Mouse (Mus musculus): ENCODE results near the gene Fam120a.

The Fam120a gene

GRCm38 (mm10) chr13:48967956-48968749 lies at the start of gene Fam120a:
Gene Fam120a (minus strand): TSS chr13:48968017.
- WGBS, result under 1% methylated on average over 105 of the region's 116 CpGs

DNA sequence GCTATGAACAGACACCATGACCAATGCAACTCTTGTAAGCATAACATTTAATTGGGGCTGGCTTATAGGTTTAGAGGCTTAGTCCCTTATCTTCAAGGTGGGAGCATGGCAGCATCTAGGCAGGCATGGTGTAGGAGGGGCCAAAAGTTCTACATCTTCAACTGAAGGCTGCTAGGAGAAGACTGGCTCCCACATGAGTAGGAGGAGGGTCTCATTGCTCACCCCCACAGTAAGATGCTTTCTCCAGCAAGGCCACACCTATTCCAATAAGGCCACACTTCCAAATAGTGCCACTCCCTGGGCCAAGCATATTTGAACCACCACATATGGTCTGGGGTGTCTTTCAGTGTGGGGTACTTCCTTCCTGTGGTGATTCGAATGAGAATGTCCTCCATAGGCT lies 49.6 kb upstream of the Fam120a start:
- WGBS, result 100% methylated on average over 1 of the region's 1 CpGs

DNA sequence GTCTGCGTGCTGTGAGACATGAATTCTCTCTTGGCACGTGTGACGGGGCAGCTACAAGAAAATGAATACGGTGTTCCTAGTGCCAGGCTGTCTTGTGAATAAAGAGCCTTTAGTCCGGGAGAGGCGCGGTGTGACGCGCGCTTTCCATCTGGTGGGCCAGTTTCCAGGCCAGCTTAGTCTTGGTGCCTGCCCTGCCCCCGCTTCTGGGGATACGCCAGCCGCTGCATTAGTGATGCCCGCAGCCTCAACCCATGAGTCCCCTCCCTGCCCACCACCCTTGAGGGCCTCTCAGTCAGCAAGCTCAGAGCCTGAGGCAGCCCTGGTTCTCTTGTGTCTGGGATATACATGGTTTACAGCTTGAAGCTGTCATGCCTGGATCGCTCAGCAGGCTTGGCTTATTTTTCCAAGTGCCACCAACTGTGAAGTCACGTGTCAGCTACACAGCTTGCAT lies 48.5 kb upstream of the Fam120a start:
- 3% methylated on average over 16 of the region's 16 CpGs for WGBS

GRCm38 (mm10) chr13:49015366-49016306 lies 47.8 kb upstream of the Fam120a start:
- 15% methylated on average over 30 of the region's 30 CpGs for WGBS

DNA sequence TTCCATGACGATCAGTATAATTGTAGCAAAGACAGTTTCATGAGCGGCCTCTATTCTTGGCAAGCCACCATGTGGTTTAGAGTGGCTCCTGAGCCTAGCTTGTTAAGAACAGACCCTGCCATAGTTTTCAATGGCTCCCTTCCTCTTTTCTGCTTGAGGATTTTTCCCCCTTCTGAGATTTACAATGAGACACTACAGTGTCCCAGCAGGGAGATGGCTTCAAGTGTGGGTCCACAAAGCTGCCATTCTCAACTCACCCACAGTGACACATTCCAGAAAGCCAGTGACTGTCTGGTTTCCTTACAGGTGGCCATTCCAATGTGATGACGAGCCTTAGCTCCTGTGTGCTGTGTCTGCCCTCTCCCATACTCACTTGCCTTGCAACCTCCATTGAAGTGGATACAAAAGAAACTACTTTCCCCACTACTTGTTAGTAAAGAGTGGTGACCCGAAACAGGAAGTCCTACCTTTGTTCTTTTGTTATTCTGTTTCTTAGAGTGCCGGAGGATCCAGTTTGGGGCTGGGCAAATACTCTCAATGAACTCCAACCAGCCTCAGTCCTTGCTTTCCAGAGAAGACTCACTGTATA lies 45.5 kb upstream of the Fam120a start:
- 67% methylated on average over 5 of the region's 5 CpGs for WGBS

GRCm38 (mm10) chr13:49001691-49002090 lies 33.9 kb upstream of the Fam120a start:
- 34% methylated on average over 3 of the region's 3 CpGs for WGBS

DNA sequence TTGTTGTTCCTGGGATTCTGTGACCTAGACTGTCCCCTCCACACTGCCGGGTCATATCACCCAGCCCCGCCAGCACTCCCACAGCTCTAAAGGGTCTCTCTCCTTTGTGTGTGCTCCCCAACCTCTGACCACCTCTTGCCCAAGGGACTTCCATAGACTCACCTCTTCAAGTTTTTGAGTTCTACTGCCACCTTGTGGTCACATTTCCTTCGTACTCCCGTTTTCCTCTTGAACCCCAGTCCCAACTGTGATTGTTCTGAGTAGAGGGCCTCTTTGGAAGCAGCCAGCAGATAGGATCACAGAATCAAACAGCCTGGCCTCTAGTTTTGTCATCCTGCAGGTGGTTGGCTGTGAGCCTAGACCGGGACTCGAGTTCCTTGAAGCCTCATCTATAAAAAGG lies 30.8 kb upstream of the Fam120a start:
- 15% methylated on average over 6 of the region's 6 CpGs for WGBS

DNA sequence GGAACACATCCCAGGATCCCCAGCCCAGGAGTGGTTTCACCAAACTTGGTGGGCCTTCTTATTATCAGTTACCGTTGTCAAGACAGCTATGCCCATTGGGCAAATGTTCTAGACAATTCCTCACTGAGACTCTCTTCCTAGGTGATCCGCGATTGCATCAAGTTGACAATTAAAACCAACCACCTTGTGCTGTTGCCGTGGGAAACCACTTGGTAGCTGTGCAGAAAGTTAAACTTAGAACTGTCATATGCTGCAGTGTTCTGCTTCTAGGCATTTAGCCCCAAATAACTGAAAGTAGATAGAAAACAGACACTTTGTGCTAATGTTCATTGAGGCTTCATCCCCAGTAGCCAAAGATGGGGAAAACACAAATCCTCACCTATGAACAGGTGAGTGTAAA lies 28.9 kb upstream of the Fam120a start:
- WGBS, result 45% methylated on average over 4 of the region's 4 CpGs

DNA sequence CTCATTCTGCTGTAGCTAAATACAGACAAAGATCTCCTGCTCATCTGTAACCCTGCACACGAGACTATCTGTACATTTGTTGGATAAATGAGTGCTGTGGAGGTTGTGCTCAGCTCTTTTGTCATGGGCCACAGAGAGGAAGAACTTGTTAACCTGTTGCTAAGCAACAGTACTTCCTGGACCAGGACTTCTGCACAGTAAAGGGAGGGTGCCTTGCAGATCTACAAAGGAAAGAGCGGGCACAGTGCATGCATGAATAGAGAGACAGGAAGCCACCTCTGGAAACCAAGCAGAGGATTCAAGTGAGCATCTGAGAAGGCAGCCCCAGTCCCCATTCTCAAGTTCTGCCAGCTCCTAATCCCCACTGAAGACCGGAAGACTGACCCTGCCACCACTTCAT lies 27.1 kb upstream of the Fam120a start:
- WGBS, result 34% methylated on average over 3 of the region's 3 CpGs

DNA sequence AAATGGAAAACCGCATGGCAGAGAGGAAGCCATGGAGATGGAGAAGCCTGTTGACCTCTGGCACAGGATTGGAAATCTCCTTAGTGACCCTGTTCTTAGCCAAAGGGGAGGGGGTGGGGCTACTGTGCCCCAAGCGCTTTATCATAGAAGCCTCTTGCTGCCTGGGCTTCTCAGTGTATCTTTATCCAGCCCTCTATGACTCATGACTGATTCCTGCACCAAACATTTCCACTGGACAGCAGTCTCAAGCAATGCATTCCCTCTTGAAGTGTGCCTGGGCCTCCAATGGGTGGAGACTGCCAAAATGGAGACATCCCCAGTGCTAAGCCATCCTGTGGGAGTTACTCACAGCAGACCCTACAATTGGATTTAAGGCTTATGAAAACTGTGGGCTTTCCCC lies 22.3 kb upstream of the Fam120a start:
- 90% methylated on average over 2 of the region's 2 CpGs for WGBS

DNA sequence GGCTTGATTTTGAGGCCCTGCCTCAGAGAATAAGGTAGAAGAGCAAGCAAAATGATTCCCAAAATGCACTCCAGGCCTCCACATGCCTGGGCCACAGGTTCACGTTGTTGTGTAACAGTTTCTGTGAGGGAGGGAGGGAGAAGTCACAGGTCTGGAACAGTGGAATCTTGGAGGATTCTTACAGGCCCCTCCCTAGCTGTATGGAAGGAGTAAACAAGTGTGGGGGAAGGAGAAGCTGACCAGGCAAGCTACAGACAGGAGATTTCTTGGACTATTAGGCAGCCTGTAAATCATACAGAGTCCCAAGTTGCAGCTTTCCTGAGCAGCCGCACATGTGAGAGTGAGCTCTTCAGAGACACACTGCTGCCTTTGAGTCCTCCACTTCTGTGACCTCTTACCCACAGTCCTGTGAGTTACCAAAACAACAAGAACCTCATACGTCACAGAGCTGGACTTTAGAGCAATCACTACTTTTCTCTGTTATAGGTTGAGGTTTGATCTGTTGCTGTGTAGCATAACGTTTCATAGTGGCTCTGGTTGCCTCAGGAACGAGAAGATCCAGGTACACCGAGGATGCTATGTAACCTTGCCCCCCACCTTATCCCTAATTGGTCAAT lies 14.8 kb upstream of the Fam120a start:
- 86% methylated on average over 6 of the region's 6 CpGs for WGBS

DNA sequence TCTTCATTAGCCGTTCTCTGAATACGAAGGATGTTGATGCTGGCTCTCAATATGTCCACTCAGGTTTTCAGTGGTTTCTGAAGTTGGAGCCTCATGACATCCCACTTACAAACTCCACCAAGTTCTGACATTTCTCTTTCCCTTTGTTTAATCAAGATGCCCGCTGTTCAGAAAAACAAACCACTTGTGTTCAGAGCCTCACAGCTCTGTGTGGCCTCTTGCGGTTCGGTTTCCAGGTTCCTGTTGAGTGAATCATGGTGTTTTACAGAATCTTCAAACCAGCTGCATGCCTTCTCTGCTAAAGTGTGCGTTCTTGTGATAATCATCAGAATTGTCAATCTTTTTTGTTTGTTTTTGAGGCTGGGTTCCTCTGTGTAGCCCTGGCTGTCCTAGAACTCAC lies 11.3 kb upstream of the Fam120a start:
- 72% methylated on average over 6 of the region's 6 CpGs for WGBS

GRCm38 (mm10) chr13:48977858-48978257 lies 10.0 kb upstream of the Fam120a start:
- 74% methylated on average over 3 of the region's 3 CpGs for WGBS

DNA sequence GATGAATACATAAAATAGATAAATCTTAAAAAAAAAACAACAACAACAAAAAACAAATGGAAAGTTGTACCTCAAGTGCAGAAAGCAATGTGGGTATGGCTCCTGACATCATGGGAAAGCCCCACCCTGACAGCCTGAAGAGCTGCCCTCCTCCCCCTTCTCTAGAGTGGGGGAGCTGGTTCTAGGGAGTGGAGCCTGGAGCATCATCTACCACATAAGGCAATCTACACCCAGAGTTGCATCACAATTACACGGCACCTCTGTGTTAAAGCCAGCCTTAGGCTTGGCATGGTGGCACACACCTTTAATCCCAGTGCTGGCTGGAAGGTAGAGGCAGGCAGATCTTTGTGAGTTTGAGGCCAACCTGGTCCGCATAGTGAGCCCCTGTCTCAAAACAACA lies 6.9 kb upstream of the Fam120a start:
- 94% methylated on average over 2 of the region's 2 CpGs for WGBS

DNA sequence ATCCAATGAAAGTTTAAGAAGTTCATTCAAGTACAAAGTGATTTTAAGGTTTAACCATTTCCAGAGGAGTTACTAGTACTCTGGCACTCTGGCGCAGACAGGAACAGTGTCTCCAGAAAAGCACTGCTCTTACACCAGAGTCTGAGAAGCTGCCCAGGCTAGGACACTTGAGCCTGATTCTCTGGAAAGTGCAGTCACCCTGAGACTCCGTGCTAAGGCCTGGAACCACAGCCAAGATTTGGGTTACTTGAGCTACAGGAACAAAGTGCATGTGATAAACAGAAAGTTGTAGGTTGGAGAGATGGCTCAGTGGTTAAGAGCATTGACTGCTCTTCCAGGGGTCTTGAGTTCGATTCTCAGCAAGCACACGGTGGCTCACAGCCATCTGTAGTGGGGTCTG lies 6.4 kb upstream of the Fam120a start:
- WGBS, result 87% methylated on average over 4 of the region's 4 CpGs

DNA sequence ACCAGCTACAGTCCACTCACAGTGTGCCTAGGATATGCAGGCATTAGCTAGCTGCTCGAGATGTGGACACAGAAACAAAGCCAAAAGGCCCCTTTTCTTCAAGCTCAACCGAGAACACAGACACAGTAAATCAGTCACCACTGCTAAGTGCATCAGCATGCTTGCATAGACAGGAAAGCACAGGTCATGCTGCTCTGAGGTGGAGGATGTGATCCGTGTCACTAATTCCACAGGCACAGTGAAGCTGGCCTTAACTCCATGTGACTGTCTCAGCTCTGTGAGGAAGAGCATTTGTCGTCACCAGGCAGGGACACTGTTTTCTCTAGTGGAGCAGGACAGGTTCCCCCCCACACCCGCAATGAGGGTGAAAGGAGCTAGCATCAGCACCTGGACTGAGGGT lies 5.4 kb upstream of the Fam120a start:
- 80% methylated on average over 5 of the region's 5 CpGs for whole genome bisulfite sequencing

GRCm38 (mm10) chr13:48971033-48971432 lies 3.2 kb upstream of the Fam120a start:
- WGBS, result 64% methylated on average over 5 of the region's 5 CpGs

DNA sequence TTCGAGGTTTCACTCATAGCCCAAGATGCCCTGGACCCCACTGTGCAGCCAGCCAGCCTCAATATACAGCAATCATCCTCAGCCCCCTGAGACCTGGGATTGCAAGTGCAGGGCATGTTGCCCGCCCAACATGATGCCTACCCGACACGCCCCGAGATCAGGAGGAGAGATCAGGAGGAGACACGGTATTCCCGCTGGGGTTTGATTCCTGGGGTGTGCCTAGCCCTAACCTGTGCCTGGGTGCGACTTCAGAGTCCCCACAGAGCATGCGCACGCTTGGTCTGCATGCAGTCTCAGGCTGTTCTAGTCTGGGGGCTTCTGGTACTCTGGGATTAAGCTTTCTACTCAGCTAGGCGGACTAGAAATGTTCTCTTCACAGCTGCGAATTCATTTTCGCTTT lies 2.7 kb upstream of the Fam120a start:
- WGBS, result 72% methylated on average over 13 of the region's 13 CpGs

DNA sequence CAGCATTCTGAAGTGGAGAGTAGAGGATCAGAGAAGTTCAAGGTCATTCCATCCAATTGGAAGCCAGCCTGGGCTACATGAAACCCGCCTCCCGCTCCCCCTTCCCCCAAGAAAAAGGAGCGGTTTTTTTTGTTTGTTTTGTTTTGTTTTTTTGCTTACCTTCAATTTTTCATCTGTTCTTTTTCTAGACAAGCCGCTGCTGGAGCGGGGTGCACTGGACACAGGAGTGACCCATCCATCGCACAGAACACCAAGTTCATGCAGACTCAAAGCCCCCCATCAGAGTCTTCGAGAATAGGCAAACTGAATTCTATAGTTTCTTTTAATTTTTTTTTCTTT lies 902 bp upstream of the Fam120a start:
- 6% methylated on average over 7 of the region's 7 CpGs for WGBS

DNA sequence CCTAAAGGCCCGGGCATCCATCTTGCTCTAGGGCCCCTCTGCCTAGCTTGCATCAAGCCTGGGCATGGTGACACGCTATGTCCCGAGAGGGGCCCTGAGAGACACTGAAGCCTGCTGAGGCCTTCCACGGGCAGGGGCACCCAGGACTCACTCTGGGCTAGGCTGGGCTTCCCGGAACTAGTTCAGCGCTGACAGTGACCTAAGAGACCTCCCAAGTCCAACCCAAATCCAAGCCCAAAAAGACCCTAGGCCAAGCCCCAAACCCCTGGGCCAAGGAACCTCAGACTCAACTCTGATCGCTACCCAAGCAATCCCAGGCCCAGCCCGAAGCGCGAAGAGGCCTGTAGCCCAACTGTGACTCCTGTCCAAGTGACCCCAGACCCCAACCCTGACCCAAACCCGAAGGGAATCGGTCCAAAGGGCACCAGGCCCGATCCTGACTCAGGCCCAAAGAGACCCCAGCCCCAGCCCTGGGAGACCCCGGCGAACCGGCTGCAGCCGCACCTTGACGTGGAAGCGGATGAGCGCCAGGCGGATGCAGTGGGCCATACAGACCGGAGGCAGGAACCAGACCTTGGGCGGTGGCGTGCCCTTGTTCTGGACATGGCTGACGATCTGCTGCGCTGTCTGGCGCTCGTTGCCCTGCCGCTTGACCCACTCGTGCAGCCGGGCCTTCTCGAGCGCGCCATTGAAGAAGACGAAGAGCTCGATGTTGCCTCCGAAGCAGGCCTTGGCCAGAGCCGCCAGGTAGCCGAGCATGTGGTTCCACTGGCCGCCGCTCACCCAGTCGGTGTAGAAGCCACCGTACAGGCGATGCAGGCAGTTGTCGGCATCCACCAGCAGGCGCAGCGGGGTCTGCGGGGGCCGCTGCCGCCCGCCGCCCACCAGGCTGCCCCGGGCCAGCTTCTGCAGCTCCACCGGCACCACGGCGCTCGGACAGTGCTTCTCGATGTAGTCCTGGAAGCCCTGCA lies 681 bp downstream of the Fam120a start:
- WGBS, result under 1% methylated on average over 58 of the region's 58 CpGs

All from cerebral cortex, adult 2 months (tissue).